Mouse (Mus musculus) liver, adult 2 months (tissue): ENCODE measurements at regions not wholly inside any gene's neighbourhood (a gene's known extent, or its start where the extent isn't known, plus 50 kb on each side); places are given as distances from the start of the nearest gene placed in this dataset.

Source experiments
- CTCF ChIP-seq: fragments of 200-500 bp; IDR thresholded peaks from 2 replicates; pipeline ENCODE4 v1.5.1; 2011; ENCODE audit warnings: low read depth, low read length, control low read depth
- POLR2A ChIP-seq: fragments of 200-500 bp; IDR thresholded peaks from 2 replicates; pipeline ENCODE4 v1.6.1; 2011; ENCODE audit warnings: low read length, control low read depth; ENCODE audit not compliant: insufficient read depth; ENCODE audit errors: extremely low read depth

DNA sequence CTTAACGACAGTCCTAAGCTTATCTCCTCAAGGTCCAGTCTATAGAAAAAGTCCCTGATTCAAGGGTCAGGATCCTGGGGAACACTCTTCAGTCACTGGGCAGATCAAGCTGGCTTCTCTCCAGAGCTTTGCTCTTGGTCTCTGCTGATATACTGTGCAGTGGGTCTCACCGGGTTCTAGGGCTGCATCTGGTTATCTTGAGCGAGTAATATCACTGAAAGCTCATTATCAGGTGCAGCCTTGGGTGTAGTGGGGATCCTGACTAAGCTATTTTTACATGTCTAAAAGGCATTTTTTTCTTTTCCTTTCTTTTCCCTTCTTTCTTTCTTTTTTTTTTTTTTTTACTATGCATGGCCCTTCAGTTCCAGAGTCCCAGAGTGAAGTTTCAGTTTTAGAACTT, 84.1 kb upstream of the Plcl2 start:
- TF ChIP-seq CTCF (no peak), POLR2A (no peak)
